Mouse (Mus musculus) erythroblast, embryonic 14.5 days (primary cell): ENCODE measurements around the gene Gm13289. TPM values are rescaled to one million over a fixed set of nuclear protein-coding genes. Genes with fewer than 3 reads are reported as not detected.
"Not testable (repeated sequence)": the region's sequence is repeated elsewhere in the genome, so short reads cannot be mapped to it uniquely, and the experiment has no call there.

Source experiments
- H3K27me3 ChIP-seq: 2 replicates; pipeline ENCODE4 v1.6.1; 2012; ENCODE audit warnings: inconsistent platforms; ENCODE audit not compliant: control insufficient read depth
- H3K36me3 ChIP-seq: 2 replicates; pipeline ENCODE4 v1.6.1; 2012; ENCODE audit warnings: mild to moderate bottlenecking, inconsistent platforms; ENCODE audit not compliant: control insufficient read depth
- H3K4me1 ChIP-seq: 2 replicates; pipeline ENCODE4 v1.6.1; 2012; ENCODE audit warnings: inconsistent platforms; ENCODE audit not compliant: control insufficient read depth
- H3K4me3 ChIP-seq: replicated peaks from 2 replicates; pipeline ENCODE3; 2012; ENCODE audit warnings: moderate library complexity, mild to moderate bottlenecking, inconsistent platforms
- H3K9me3 ChIP-seq: 2 replicates; pipeline ENCODE4 v1.6.1; 2012; ENCODE audit warnings: low read length, inconsistent platforms, mixed read lengths; ENCODE audit not compliant: control insufficient read depth
- polyA plus RNA-seq: library from polyadenylated mRNA; stranded (reverse); fragments of >175 nt; gene quantifications from 2 replicates; pipeline ENCODE4 v1.2.3, GENCODE M21; 2012

Gene Gm13289
- polyA plus RNA-seq, 1 experiment: not detected

- H3K27me3 ChIP-seq: peaks cover 16% of the 10 kb centered on the region
- not testable (repeated sequence) for H3K9me3 ChIP-seq, H3K36me3 ChIP-seq, H3K4me3 ChIP-seq, H3K4me1 ChIP-seq
Observed at GRCm38 (mm10) chr4:88759610-88760268, 17.0 kb upstream of the Gm13289 start, which contains the start of gene Gm13283. Gene Gm13283 (plus strand): TSS chr4:88760119.

- H3K4me3 ChIP-seq, H3K36me3 ChIP-seq, H3K4me1 ChIP-seq, H3K9me3 ChIP-seq: not testable (repeated sequence)
- H3K27me3 ChIP-seq: peaks cover 13% of the 10 kb centered on the region
Observed at GRCm38 (mm10) chr4:88760431-88760830, 16.3 kb upstream of the Gm13289 start.

DNA sequence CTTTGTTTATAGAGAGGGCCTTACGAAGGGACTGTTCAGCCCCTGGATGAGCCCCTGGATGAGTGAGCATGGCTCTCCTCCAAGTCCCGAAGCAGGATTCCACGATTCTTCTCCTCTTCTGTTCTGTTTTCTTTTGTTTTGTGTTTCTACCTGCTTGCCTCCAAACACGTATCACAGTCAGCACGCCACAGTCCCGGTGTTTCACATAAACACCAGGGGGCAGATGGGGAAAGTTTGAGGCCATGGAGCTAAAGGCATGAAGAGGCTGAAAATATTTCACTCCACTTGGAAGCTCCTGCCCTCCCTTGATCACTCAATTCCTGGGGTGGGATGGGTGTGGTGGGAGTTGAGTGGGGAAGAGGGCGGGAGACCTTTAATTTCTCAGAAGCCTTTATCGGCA lies 14.9 kb upstream of the Gm13289 start:
- H3K36me3 ChIP-seq, H3K4me1 ChIP-seq, H3K9me3 ChIP-seq, H3K4me3 ChIP-seq, H3K27me3 ChIP-seq: not testable (repeated sequence)

DNA sequence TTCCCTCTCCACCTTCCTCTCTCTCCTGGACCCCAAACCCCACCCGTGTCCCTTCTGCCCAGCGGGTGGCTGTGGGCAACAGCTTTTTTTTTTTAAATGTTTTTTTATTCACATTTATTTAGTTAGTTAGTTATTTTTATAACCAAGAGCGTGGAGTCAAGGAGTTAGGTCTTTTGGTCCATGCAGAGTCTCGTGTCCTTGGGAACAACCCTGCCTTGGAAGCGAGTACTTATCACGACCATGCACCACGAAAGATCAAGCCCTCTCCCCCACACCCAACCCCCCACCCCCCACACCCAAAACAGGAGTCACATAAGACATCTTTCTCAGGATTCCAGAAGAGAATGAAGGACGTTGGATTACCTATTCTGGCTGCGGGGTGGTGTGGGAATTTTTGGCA lies 14.4 kb upstream of the Gm13289 start:
- not testable (repeated sequence) for H3K9me3 ChIP-seq, H3K4me1 ChIP-seq, H3K36me3 ChIP-seq, H3K4me3 ChIP-seq, H3K27me3 ChIP-seq

DNA sequence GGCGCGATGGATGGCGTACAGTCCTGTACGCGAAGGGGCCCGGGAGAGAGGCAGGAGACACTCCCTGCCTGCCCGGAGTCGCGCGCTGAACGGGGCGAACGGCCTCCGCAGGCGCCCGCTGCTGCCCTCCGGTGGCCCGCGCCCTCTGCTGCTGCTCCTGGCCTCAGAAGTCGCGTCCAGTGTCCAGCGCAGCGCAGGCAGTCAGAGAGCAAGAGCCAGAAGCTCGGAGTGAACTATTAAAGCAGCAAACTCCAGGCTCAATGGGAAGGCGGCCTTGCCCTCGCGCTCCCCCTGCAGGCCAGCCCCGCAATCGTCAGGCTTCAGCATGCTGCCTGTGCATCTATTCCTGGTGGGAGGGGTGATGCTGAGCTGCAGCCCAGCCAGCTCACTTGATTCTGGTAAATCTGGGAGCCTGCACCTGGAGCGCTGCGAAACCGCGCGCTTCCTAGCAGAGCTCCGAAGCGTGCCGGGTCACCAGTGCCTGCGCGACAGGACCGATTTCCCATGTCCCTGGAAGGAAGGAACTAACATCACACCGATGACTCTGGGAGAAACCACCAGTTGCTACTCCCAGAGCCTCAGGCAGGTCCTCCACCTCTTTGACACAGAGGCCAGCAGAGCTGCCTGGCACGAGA lies 13.2 kb upstream of the Gm13289 start:
- not testable (repeated sequence) for H3K27me3 ChIP-seq, H3K4me3 ChIP-seq, H3K36me3 ChIP-seq, H3K9me3 ChIP-seq, H3K4me1 ChIP-seq

GRCm38 (mm10) chr4:88773534-88773933 lies 3.2 kb upstream of the Gm13289 start, which contains the start of gene Gm13290:
Gene Gm13290 (plus strand): TSS chr4:88773834.
- not testable (repeated sequence) for H3K27me3 ChIP-seq, H3K4me3 ChIP-seq, H3K4me1 ChIP-seq, H3K36me3 ChIP-seq, H3K9me3 ChIP-seq

- H3K4me1 ChIP-seq, H3K27me3 ChIP-seq, H3K36me3 ChIP-seq, H3K4me3 ChIP-seq, H3K9me3 ChIP-seq: not testable (repeated sequence)
Observed at GRCm38 (mm10) chr4:88779550-88779949, 2.8 kb downstream of the Gm13289 start, which contains the start of gene Gm13272. Gene Gm13272 (plus strand): TSS chr4:88779850.

DNA sequence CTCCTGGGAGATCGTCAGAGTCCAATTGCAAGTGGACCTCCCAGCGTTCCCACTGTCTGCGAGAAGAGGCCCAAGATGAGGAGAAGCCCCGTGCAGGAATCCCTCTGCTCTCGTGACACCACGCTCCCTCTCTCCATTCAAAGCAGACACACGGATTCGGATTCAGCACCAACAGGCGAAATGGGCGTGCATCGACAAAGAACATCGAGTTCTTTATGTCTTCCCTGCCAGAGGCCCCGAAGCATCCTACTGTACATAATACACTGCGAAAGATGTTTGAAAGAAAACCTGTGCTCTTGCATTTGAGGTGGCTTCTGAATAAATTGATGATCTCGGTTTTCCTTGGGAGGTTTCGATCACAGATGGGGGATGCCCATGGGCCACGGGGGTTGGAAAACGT lies 3.6 kb downstream of the Gm13289 start:
- not testable (repeated sequence) for H3K4me3 ChIP-seq, H3K4me1 ChIP-seq, H3K27me3 ChIP-seq, H3K36me3 ChIP-seq, H3K9me3 ChIP-seq

DNA sequence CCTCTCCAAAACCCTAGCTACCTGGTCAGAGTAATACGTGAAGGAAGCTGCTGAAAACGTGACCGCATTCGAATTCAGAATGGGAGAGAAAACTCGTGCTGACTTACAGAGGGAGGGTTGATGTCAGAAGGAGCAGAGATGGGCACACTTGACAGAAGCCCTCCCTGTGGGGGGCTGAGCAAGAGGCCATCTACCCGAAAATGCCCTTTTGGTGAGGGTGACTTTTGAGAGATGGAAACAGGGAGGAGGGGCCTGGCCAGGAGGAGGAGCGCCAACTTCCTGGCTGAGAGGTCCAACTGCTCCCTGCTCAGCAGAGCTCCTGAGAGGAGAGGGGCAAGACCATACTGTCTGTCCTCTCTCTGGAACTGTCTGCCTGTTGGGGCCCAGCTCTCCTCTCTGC lies 5.1 kb downstream of the Gm13289 start, which contains the start of gene Ifnz:
TSS of gene Ifnz (plus strand) at position 301 of the 400 bp plus-strand sequence.
- not testable (repeated sequence) for H3K36me3 ChIP-seq, H3K4me1 ChIP-seq, H3K4me3 ChIP-seq, H3K27me3 ChIP-seq, H3K9me3 ChIP-seq

DNA sequence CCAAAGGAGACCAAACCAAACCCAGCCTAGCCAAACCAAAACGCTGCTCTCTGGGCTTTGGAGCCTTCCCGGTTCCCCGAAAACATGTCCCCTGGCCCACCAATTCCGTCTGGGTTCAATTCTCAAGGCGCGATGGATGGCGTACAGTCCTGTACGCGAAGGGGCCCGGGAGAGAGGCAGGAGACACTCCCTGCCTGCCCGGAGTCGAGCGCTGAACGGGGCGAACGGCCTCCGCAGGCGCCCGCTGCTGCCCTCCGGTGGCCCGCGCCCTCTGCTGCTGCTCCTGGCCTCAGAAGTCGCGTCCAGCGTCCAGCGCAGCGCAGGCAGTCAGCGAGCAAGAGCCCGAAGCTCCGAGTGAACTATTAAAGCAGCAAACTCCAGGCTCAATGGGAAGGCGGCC lies 5.6 kb downstream of the Gm13289 start:
- not testable (repeated sequence) for H3K4me3 ChIP-seq, H3K27me3 ChIP-seq, H3K9me3 ChIP-seq, H3K36me3 ChIP-seq, H3K4me1 ChIP-seq

- not testable (repeated sequence) for H3K27me3 ChIP-seq, H3K36me3 ChIP-seq, H3K4me3 ChIP-seq, H3K9me3 ChIP-seq, H3K4me1 ChIP-seq
Observed at GRCm38 (mm10) chr4:88785409-88785808, 8.7 kb downstream of the Gm13289 start, which contains the start of gene Gm13276. Gene Gm13276 (plus strand): TSS chr4:88785709.

DNA sequence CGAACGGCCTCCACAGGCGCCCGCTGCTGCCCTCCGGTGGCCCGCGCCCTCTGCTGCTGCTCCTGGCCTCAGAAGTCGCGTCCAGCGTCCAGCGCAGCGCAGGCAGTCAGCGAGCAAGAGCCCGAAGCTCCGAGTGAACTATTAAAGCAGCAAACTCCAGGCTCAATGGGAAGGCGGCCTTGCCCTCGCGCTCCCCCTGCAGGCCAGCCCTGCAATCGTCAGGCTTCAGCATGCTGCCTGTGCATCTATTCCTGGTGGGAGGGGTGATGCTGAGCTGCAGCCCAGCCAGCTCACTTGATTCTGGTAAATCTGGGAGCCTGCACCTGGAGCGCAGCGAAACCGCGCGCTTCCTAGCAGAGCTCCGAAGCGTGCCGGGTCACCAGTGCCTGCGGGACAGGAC lies 11.7 kb downstream of the Gm13289 start, which contains the start of gene Gm13277:
TSS of gene Gm13277 (plus strand) at position 231 of the 400 bp plus-strand sequence.
- H3K4me1 ChIP-seq, H3K36me3 ChIP-seq, H3K27me3 ChIP-seq, H3K9me3 ChIP-seq, H3K4me3 ChIP-seq: not testable (repeated sequence)

DNA sequence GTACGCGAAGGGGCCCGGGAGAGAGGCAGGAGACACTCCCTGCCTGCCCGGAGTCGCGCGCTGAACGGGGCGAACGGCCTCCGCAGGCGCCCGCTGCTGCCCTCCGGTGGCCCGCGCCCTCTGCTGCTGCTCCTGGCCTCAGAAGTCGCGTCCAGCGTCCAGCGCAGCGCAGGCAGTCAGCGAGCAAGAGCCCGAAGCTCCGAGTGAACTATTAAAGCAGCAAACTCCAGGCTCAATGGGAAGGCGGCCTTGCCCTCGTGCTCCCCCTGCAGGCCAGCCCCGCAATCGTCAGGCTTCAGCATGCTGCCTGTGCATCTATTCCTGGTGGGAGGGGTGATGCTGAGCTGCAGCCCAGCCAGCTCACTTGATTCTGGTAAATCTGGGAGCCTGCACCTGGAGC lies 14.5 kb downstream of the Gm13289 start, which contains the start of gene Gm13278:
TSS of gene Gm13278 (plus strand) at position 301 of the 400 bp plus-strand sequence.
- H3K4me3 ChIP-seq, H3K4me1 ChIP-seq, H3K27me3 ChIP-seq, H3K36me3 ChIP-seq, H3K9me3 ChIP-seq: not testable (repeated sequence)

GRCm38 (mm10) chr4:88793936-88794675 lies 17.4 kb downstream of the Gm13289 start, which contains the start of gene Gm13275:
Gene Gm13275 (plus strand): TSS chr4:88794487.
- not testable (repeated sequence) for H3K4me3 ChIP-seq, H3K9me3 ChIP-seq, H3K36me3 ChIP-seq, H3K4me1 ChIP-seq, H3K27me3 ChIP-seq
